Mouse (Mus musculus) adrenal gland, postnatal 14 days (tissue): ENCODE data around the gene Crlf3. TPM values are rescaled to one million over a fixed set of nuclear protein-coding genes. Genes with fewer than 3 reads are reported as not detected.

ENCODE experiments used
- DNase-seq: peaks from one replicate; pipeline ENCODE4 v3.0.0; 2021; ENCODE audit warnings: mixed read lengths
- long read RNA-seq, 2 experiments: library from polyadenylated mRNA; stranded (forward); transcript quantifications; one replicate each; pipeline ENCODE4 v2.0.0; 2021
- total RNA-seq: library from RNA; stranded (reverse); gene quantifications from 2 replicates; pipeline ENCODE4 v1.2.3, GENCODE M21; 2021

Gene Crlf3
- 21.5 and 32.2 TPM in 2 replicates for total RNA-seq
- long read RNA-seq, experiment 1, transcript Crlf3-201 (8 exons, 2,396 nt) = major isoform, 17 of 24 reads
- long read RNA-seq, experiment 1, partial matches to known transcripts = 0 of 24 reads
- long read RNA-seq, experiment 1, other reads (novel, unspliced or antisense) = 6 of 24 reads
- long read RNA-seq, experiment 2, transcript Crlf3-201 (8 exons, 2,396 nt) = major isoform, 18 of 22 reads
- long read RNA-seq, experiment 2, partial matches to known transcripts = 0 of 22 reads
- long read RNA-seq, experiment 2, other reads (novel, unspliced or antisense) = 3 of 22 reads

- DNase-seq = peak; percentile 98
Measured at GRCm38 (mm10) chr11:80080826-80081728, at the start of gene Crlf3. TSS of gene Crlf3 (minus strand) at chr11:80080991.

GRCm38 (mm10) chr11:80116411-80116810, 35.6 kb upstream of the Crlf3 start:
- peak; percentile 10 for DNase-seq

GRCm38 (mm10) chr11:80104407-80104806, 23.6 kb upstream of the Crlf3 start:
- DNase-seq = no peak

GRCm38 (mm10) chr11:80101298-80101697, 20.5 kb upstream of the Crlf3 start:
- DNase-seq = no peak

- DNase-seq = no peak
Measured at GRCm38 (mm10) chr11:80098444-80099056, 17.8 kb upstream of the Crlf3 start.

GRCm38 (mm10) chr11:80090555-80091164, 9.9 kb upstream of the Crlf3 start:
- no peak for DNase-seq

GRCm38 (mm10) chr11:80089817-80090214, 9.0 kb upstream of the Crlf3 start:
- no peak for DNase-seq

GRCm38 (mm10) chr11:80088917-80089816, 8.4 kb upstream of the Crlf3 start, which contains the start of gene Atad5:
TSS of gene Atad5 (plus strand) at chr11:80089400.
- DNase-seq = peak; percentile 94

GRCm38 (mm10) chr11:80086844-80087243, 6.1 kb upstream of the Crlf3 start:
- DNase-seq = peak; percentile 92

GRCm38 (mm10) chr11:80085356-80086055, 4.7 kb upstream of the Crlf3 start:
- no peak for DNase-seq

- DNase-seq = no peak
Measured at GRCm38 (mm10) chr11:80081786-80082319, 1.1 kb upstream of the Crlf3 start.

GRCm38 (mm10) chr11:80080381-80080825, 388 bp downstream of the Crlf3 start:
- no peak for DNase-seq

GRCm38 (mm10) chr11:80079751-80080150, 1.0 kb downstream of the Crlf3 start:
- no peak for DNase-seq

- DNase-seq = no peak
Measured at GRCm38 (mm10) chr11:80078831-80079230, 2.0 kb downstream of the Crlf3 start.

GRCm38 (mm10) chr11:80077784-80078545, 2.8 kb downstream of the Crlf3 start:
- DNase-seq = no peak

- DNase-seq = no peak
Measured at GRCm38 (mm10) chr11:80075608-80076277, 5.0 kb downstream of the Crlf3 start.

GRCm38 (mm10) chr11:80072365-80072764, 8.4 kb downstream of the Crlf3 start:
- no peak for DNase-seq

- no peak for DNase-seq
Measured at GRCm38 (mm10) chr11:80071039-80071438, 9.8 kb downstream of the Crlf3 start.

GRCm38 (mm10) chr11:80069815-80070214, 11.0 kb downstream of the Crlf3 start:
- DNase-seq = no peak
